Mouse (Mus musculus) stomach, postnatal 0 days (tissue): ENCODE measurements around the gene Sox6.

Experiments
- CTCF ChIP-seq: IDR thresholded peaks from 2 replicates; pipeline ENCODE4 v1.5.1; 2016; ENCODE audit warnings: antibody characterized with exemption, low read depth, mild to moderate bottlenecking, moderate library complexity
- EP300 ChIP-seq: optimal IDR thresholded peaks from 2 replicates; pipeline ENCODE3; 2016; ENCODE audit warnings: antibody characterized with exemption

- TF ChIP-seq CTCF (no peak), EP300 (no peak)
These were observed 537.8 kb downstream of the Sox6 start for GRCm38 (mm10) chr7:115500825-115501224.
